Mouse (Mus musculus) brain, embryonic 14.5 days (tissue): ENCODE measurements at regions not wholly inside any gene's neighbourhood (a gene's known extent, or its start where the extent isn't known, plus 50 kb on each side); places are given as distances from the start of the nearest gene placed in this dataset.

ENCODE experiments used
- CTCF ChIP-seq: fragments of 200-500 bp; IDR thresholded peaks from 2 replicates; pipeline ENCODE4 v1.5.1; 2012; ENCODE audit warnings: inconsistent platforms, mild to moderate bottlenecking, moderate library complexity, borderline replicate concordance; ENCODE audit not compliant: insufficient read depth, insufficient read length; ENCODE audit errors: extremely low read depth
- POLR2A ChIP-seq: fragments of 200-500 bp; IDR thresholded peaks from 2 replicates; pipeline ENCODE4 v1.6.1; 2012; ENCODE audit warnings: mild to moderate bottlenecking, inconsistent platforms, borderline replicate concordance; ENCODE audit not compliant: poor library complexity, insufficient read depth, insufficient read length, severe bottlenecking; ENCODE audit errors: extremely low read depth

DNA sequence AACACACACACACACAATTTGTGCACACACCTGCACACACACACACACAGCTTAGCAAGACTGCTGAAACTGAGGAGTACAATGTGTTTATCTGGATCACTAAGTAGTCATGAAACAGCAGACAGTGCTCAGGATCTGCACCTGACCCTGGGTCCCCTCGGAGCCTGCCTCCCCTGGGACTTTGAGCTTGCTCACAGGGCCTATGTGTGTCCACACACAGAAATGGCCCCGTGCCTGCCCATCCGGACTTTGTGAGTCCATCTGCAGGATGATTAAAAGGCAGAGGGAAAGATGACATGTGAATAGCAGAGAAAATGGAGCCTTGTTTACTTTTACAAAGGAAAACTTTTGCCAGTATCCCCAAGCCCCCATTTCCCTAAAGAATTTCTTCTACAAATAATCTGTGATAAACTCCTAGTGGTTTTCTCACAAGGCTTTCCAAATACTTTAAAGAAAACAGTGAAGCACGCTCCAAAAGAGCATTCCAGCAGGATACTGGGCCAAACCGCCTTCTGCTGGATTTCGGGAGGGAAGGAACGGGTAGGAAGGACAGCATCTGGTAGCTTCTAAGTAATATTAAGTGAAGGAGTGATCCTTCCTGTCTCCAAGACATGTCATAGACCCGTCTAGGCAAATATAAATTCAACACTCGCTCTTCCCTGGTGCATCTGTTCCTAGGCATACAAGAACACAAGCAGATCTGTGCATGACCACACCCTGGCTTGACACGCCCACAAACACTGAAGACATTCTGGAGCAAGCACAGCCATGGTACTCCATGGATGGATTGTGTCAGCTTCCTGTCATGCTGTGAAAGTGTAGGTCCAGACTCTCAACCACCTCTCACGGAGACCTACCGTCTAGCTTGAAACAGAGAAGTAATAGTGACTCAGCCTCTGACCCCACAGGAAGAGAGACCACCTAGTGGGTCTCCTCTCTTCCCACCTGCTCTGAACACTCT is 52.1 kb upstream of the Zfp637 start:
- TF ChIP-seq POLR2A (no peak), CTCF (no peak)
